Mouse (Mus musculus) MEL (cell line): Measurements from ENCODE around the gene Thrap3. TPM values are rescaled to one million over a fixed set of nuclear protein-coding genes. Genes with fewer than 3 reads are reported as not detected.

ENCODE experiments used
- DNase-seq: peaks from one replicate; pipeline ENCODE4 v3.0.0; 2011; ENCODE audit warnings: low read depth, low spot score
- H3K27ac ChIP-seq: 2 replicates; pipeline ENCODE4 v1.5.1; 2012; ENCODE audit warnings: low read depth, mild to moderate bottlenecking, control low read depth, low read length, moderate library complexity; ENCODE audit not compliant: control insufficient read depth
- H3K27me3 ChIP-seq, 2 experiments: fragments of 150-350 bp in 1 of 2; sonication (generic) in 1 of 2; 2 replicates each; pipeline ENCODE4 v1.6.1; 2012; ENCODE audit warnings: low read length in 2 of 2, mild to moderate bottlenecking in 2 of 2, improper control_type of control experiment in 1 of 2, moderate library complexity in 1 of 2; ENCODE audit not compliant: insufficient read depth in 2 of 2, control insufficient read depth in 1 of 2
- H3K36me3 ChIP-seq, 2 experiments: 2 replicates each; pipeline ENCODE4 v1.6.1; 2012 to 2014; ENCODE audit warnings: low read length in 2 of 2, improper control_type of control experiment in 1 of 2, inconsistent platforms in 1 of 2, mild to moderate bottlenecking in 1 of 2; ENCODE audit not compliant: insufficient read depth in 2 of 2, control insufficient read depth in 1 of 2
- H3K4me1 ChIP-seq, 2 experiments: fragments of 150-350 bp in 1 of 2; sonication (generic) in 1 of 2; 2 replicates each; pipeline ENCODE4 v1.6.1; 2012; ENCODE audit warnings: low read length in 2 of 2, improper control_type of control experiment in 1 of 2, mild to moderate bottlenecking in 1 of 2; ENCODE audit not compliant: insufficient read depth in 2 of 2, control insufficient read depth in 1 of 2
- H3K4me3 ChIP-seq, 2 experiments: fragments of 150-350 bp in 1 of 2; sonication (generic) in 1 of 2; 2 replicates each; pipeline ENCODE4 v1.5.1; 2012; ENCODE audit warnings: low read depth in 2 of 2, low read length in 2 of 2, mild to moderate bottlenecking in 2 of 2, moderate library complexity in 2 of 2, control low read depth in 1 of 2, improper control_type of control experiment in 1 of 2; ENCODE audit not compliant: control insufficient read depth in 1 of 2, insufficient read depth in 1 of 2
- H3K79me2 ChIP-seq: 2 replicates; pipeline ENCODE4 v1.6.1; 2012; ENCODE audit warnings: mild to moderate bottlenecking, low read length, moderate library complexity; ENCODE audit not compliant: control insufficient read depth, poor library complexity, insufficient read depth
- H3K9ac ChIP-seq: 2 replicates; pipeline ENCODE4 v1.6.1; 2012; ENCODE audit warnings: low read depth, mild to moderate bottlenecking, control low read depth, low read length, moderate library complexity; ENCODE audit not compliant: control insufficient read depth, poor library complexity, severe bottlenecking
- H3K9me3 ChIP-seq: fragments of 150-350 bp; sonication (generic); replicated peaks from 2 replicates; pipeline ENCODE4 v1.6.1; 2012; ENCODE audit warnings: mild to moderate bottlenecking, low read length, improper control_type of control experiment, moderate library complexity; ENCODE audit not compliant: insufficient read depth
- CHD1 ChIP-seq: IDR thresholded peaks from 2 replicates; pipeline ENCODE4 v1.6.1; 2012; ENCODE audit warnings: low read depth, mild to moderate bottlenecking, inconsistent platforms, low read length, improper control_type of control experiment
- E2F4 ChIP-seq: IDR thresholded peaks from 2 replicates; pipeline ENCODE4 v1.6.1; 2011; ENCODE audit warnings: low read depth, low read length, improper control_type of control experiment, borderline replicate concordance
- GATA1 ChIP-seq: IDR thresholded peaks from 2 replicates; pipeline ENCODE4 v1.6.1; 2011; ENCODE audit warnings: low read depth, low read length, improper control_type of control experiment
- MAFK ChIP-seq: IDR thresholded peaks from 2 replicates; pipeline ENCODE4 v1.6.1; 2011; ENCODE audit warnings: low read depth, mild to moderate bottlenecking, low read length, improper control_type of control experiment, borderline replicate concordance
- MAX ChIP-seq: IDR thresholded peaks from 2 replicates; pipeline ENCODE4 v1.6.1; 2011; ENCODE audit warnings: low read length, improper control_type of control experiment
- MAZ ChIP-seq: IDR thresholded peaks from 2 replicates; pipeline ENCODE4 v1.6.1; 2012; ENCODE audit warnings: low read depth, mild to moderate bottlenecking, inconsistent platforms, low read length, improper control_type of control experiment
- MEF2A ChIP-seq: IDR thresholded peaks from 2 replicates; pipeline ENCODE4 v1.6.1; 2014; ENCODE audit warnings: low read depth, mild to moderate bottlenecking, inconsistent platforms, low read length, improper control_type of control experiment; ENCODE audit not compliant: poor library complexity, insufficient replicate concordance, severe bottlenecking; ENCODE audit errors: extremely low read depth
- MYB ChIP-seq: IDR thresholded peaks from 2 replicates; pipeline ENCODE4 v1.6.1; 2011; ENCODE audit warnings: mild to moderate bottlenecking, low read depth, low read length, improper control_type of control experiment
- MYC ChIP-seq: IDR thresholded peaks from 2 replicates; pipeline ENCODE4 v1.6.1; 2011; ENCODE audit warnings: low read depth, mild to moderate bottlenecking, low read length, improper control_type of control experiment, moderate library complexity
- NELFE ChIP-seq: IDR thresholded peaks from 2 replicates; pipeline ENCODE4 v1.6.1; 2011; ENCODE audit warnings: low read depth, low read length, improper control_type of control experiment
- POLR2AphosphoS5 ChIP-seq: IDR thresholded peaks from 2 replicates; pipeline ENCODE4 v1.6.1; 2012; ENCODE audit warnings: low read depth, borderline replicate concordance, mild to moderate bottlenecking, inconsistent platforms, low read length, moderate library complexity, mixed read lengths
- SIN3A ChIP-seq: IDR thresholded peaks from 2 replicates; pipeline ENCODE4 v1.6.1; 2012; ENCODE audit warnings: low read length, improper control_type of control experiment, inconsistent platforms
- TBP ChIP-seq: IDR thresholded peaks from 2 replicates; pipeline ENCODE4 v1.8.0; 2011; ENCODE audit warnings: low read depth, low read length, improper control_type of control experiment
- TCF12 ChIP-seq: IDR thresholded peaks from 2 replicates; pipeline ENCODE4 v1.6.1; 2014; ENCODE audit warnings: low read depth, mild to moderate bottlenecking, inconsistent platforms, low read length, improper control_type of control experiment, moderate library complexity
- USF1 ChIP-seq: IDR thresholded peaks from 2 replicates; pipeline ENCODE4 v1.6.1; 2014; ENCODE audit warnings: low read depth, mild to moderate bottlenecking, inconsistent platforms, low read length, improper control_type of control experiment, moderate library complexity
- ZC3H11A ChIP-seq: IDR thresholded peaks from 2 replicates; pipeline ENCODE4 v1.6.1; 2012; ENCODE audit warnings: low read depth, mild to moderate bottlenecking, inconsistent platforms, low read length, improper control_type of control experiment
- ZMIZ1 ChIP-seq: IDR thresholded peaks from 2 replicates; pipeline ENCODE4 v1.6.1; 2012; ENCODE audit warnings: low read depth, mild to moderate bottlenecking, inconsistent platforms, low read length, improper control_type of control experiment, moderate library complexity
- polyA plus RNA-seq, 2 experiments: library from polyadenylated mRNA; stranded (reverse) in 1 of 2; unstranded in 1 of 2; fragments of >175 nt in 1 of 2; fragments of >200 nt in 1 of 2; gene quantifications; 2 replicates each; pipeline versions ENCODE4 v1.2.1 to v1.2.4; 2012; ENCODE audit warnings: low replicate concordance in 2 of 2, low read depth in 1 of 2; ENCODE audit not compliant: insufficient read length in 2 of 2, insufficient read depth in 1 of 2, missing spikeins in 1 of 2
- total RNA-seq: library from RNA; depleted of rRNA; stranded (reverse); fragments of 300-350 nt; gene quantifications from 2 replicates; pipeline ENCODE4 v1.2.3, GENCODE M21; 2012

Gene Thrap3
- total and polyA plus RNA-seq, 3 experiments = 158 to 471 (median 310) TPM

GRCm38 (mm10) chr4:126141021-126141420, 61.5 kb downstream of the Thrap3 start:
- no peak for DNase-seq
- Histone ChIP-seq H3K27ac (no peak overlapping the region), H3K36me3 (peaks cover 0 to under 1% of the 10 kb centered on the region in 2 experiments; a peak in 1 of 4 replicates), H3K9me3 (no peaks in the 10 kb centered on the region), H3K27me3 (no peaks in the 10 kb centered on the region), H3K4me3 (no peak overlapping the region)
- TF ChIP-seq ZMIZ1 = no peak
- TF ChIP-seq MYC = no peak
- no peak for TF ChIP-seq MAX
- TF ChIP-seq E2F4 = no peak
- TF ChIP-seq, all 39 proteins: peak for 0
- no peaks in the 10 kb centered on the region for H3K4me1 ChIP-seq
- no peak overlapping the region for H3K9ac ChIP-seq
- H3K79me2 ChIP-seq = no peaks in the 10 kb centered on the region

DNA sequence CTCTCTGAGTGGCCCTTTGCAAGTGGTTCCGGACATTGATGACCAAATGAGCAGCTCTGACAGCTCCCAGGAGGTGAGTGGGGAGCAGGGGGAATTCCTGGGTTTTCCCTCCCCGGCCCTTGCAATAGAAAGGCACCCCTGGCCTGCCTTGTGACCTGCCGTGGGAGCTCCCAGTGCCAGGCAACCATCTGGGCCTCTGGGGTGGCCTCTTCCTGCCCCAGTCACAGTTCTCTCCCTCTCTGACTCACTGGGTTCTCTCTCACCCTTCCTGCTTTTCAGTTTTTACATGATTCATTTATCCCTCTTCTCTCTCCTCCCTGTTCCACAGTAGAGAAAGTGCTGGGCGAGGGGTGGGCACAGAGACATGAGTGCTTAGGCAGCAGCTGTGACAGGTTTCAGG, 64.8 kb downstream of the Thrap3 start:
- Histone ChIP-seq H3K36me3 (peaks cover 0 to 4% of the 10 kb centered on the region in 2 experiments; a peak in 1 of 4 replicates), H3K27me3 (no peaks in the 10 kb centered on the region), H3K4me1 (no peaks in the 10 kb centered on the region), H3K9me3 (no peaks in the 10 kb centered on the region), H3K9ac (no peak overlapping the region), H3K4me3 (no peak overlapping the region), H3K27ac (no peak overlapping the region), H3K79me2 (no peaks in the 10 kb centered on the region)
- TF ChIP-seq CHD1 = no peak
- no peak for TF ChIP-seq GATA1
- no peak for TF ChIP-seq POLR2AphosphoS5
- TF ChIP-seq USF1 = no peak
- TF ChIP-seq MEF2A = no peak
- TF ChIP-seq MYC = no peak
- no peak for TF ChIP-seq TCF12
- no peak for TF ChIP-seq SIN3A
- TF ChIP-seq E2F4 = no peak
- TF ChIP-seq ZC3H11A = no peak
- TF ChIP-seq MAFK = no peak
- TF ChIP-seq TBP = no peak
- TF ChIP-seq NELFE = no peak
- no peak for TF ChIP-seq MYB
- no peak for TF ChIP-seq MAZ
- no peak for DNase-seq
